Mouse (Mus musculus) brown adipose tissue, adult 24 weeks (tissue): Measurements from ENCODE around the gene G430095P16Rik. TPM values are rescaled to one million over a fixed set of nuclear protein-coding genes. Genes with fewer than 3 reads are reported as not detected.

ENCODE experiments used
- H3K27ac ChIP-seq: fragments of 200-500 bp; replicated peaks from 2 replicates; pipeline ENCODE4 v1.5.1; 2012; ENCODE audit warnings: low read depth, mild to moderate bottlenecking, low read length
- H3K4me1 ChIP-seq: fragments of 200-500 bp; 2 replicates; pipeline ENCODE4 v1.6.1; 2012; ENCODE audit warnings: low read length, mixed read lengths; ENCODE audit not compliant: control insufficient read depth, insufficient read depth, insufficient read length
- H3K4me3 ChIP-seq: fragments of 200-500 bp; 2 replicates; pipeline ENCODE4 v1.5.1; 2012; ENCODE audit warnings: low read depth, mild to moderate bottlenecking, low read length, moderate library complexity; ENCODE audit not compliant: insufficient read depth
- polyA plus RNA-seq: library from polyadenylated mRNA; stranded (reverse); fragments of >200 nt; gene quantifications from 2 replicates; pipeline ENCODE4 v1.2.4, GENCODE M21; 2012; ENCODE audit not compliant: missing spikeins, insufficient read depth, insufficient read length

Gene G430095P16Rik
- polyA plus RNA-seq, 1 experiment = 1.9 TPM

- H3K4me3 ChIP-seq = peak overlapping the region; percentile 11; the same call in 1 of the 2 replicates
- H3K27ac ChIP-seq = no peak overlapping the region
- H3K4me1 ChIP-seq = peaks cover 21% of the 10 kb centered on the region
These were observed 51.0 kb downstream of the G430095P16Rik start for GRCm38 (mm10) chr8:84773833-84774232.

DNA sequence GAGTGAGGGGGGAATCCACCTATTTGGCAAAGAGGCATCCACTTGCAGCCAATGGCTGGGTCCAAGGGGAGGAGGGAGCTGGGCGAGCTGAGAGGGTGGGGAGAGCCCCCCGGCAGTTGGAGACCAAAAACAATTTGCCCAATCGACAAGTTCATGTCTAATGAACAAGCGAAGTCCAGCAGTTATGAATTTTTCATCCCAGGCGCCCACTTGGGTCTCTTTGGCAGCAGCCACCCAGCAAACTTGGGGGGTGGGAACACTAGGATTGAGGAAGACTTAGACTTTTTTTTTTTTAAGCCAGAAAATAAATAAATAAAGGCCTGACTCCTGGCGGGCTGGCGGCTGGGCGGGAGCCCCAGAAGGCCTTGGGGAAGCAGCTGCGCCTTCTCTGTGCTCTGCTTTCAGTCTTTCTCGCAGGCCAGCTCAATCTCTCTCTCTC lies 51.7 kb downstream of the G430095P16Rik start:
- peaks cover 26% of the 10 kb centered on the region for H3K4me1 ChIP-seq
- H3K4me3 ChIP-seq = 0 out of 2 replicates have a peak overlapping the region, but pooled peaks have one; percentile 10
- H3K27ac ChIP-seq = peak overlapping the region; percentile 42

DNA sequence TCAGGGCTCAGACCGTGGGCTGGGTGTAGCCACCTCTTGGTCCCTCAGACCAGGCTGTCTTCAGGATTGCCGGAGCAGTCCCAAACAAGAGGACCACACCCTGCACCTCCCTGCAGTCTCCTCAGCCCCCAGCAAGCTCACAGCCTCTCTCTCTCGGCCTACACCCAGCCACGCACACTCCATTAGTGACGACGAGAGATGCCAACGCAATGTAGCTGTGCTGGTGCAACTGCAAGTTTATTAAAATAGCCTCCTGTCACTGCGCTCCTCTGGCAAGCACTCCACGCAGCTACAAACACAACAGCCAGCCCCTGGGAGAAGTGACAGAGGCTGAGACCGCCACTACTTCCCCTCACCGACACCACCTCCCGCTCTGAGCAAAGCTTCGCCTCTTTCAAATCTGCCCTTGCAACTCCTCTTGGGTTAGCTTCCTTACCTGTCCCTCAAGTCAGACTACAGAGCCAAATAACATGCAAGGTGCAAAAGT lies 52.3 kb downstream of the G430095P16Rik start:
- Histone ChIP-seq H3K4me3 (peak overlapping the region; percentile 12; the same call in 1 of the 2 replicates), H3K4me1 (peaks cover 30% of the 10 kb centered on the region), H3K27ac (peak overlapping the region; percentile 6)

- H3K27ac ChIP-seq = no peak overlapping the region
- H3K4me1 ChIP-seq = peaks cover 30% of the 10 kb centered on the region
- H3K4me3 ChIP-seq = 0 out of 2 replicates have a peak overlapping the region, but pooled peaks have one; percentile 12
These were observed 52.9 kb downstream of the G430095P16Rik start for GRCm38 (mm10) chr8:84775621-84776113.

Other genes with a start within 250 kb of the G430095P16Rik start
- gene Ier2, start 60.2 kb upstream of the G430095P16Rik start, polyA plus RNA-seq = 17.2 and 62.3 TPM in 2 replicates
- gene Trmt1, start 36.7 kb upstream of the G430095P16Rik start, polyA plus RNA-seq = 25.1 and 33.4 TPM in 2 replicates
- gene Nacc1, start 35.1 kb upstream of the G430095P16Rik start, polyA plus RNA-seq = 19.0 and 22.9 TPM in 2 replicates
- 2.9 and 3.1 TPM in 2 replicates for gene Lyl1, start 21.6 kb upstream of the G430095P16Rik start, polyA plus RNA-seq
- 74.6 and 78.4 TPM in 2 replicates for gene Nfix, start 77.3 kb downstream of the G430095P16Rik start, polyA plus RNA-seq
- gene Dand5, start 99.8 kb downstream of the G430095P16Rik start, polyA plus RNA-seq = 7.2 and 9.4 TPM in 2 replicates
- 32.2 and 37.2 TPM in 2 replicates for gene Gadd45gip1, start 108.5 kb downstream of the G430095P16Rik start, polyA plus RNA-seq
- 73.3 and 79.3 TPM in 2 replicates for gene Rad23a, start 117.7 kb downstream of the G430095P16Rik start, polyA plus RNA-seq
- gene Calr, start 123.9 kb downstream of the G430095P16Rik start, polyA plus RNA-seq = 211 and 306 TPM in 2 replicates
- 11.3 and 14.4 TPM in 2 replicates for gene Farsa, start 134.0 kb downstream of the G430095P16Rik start, polyA plus RNA-seq
- gene Syce2, start 149.1 kb downstream of the G430095P16Rik start, polyA plus RNA-seq = 3.3 and 3.6 TPM in 2 replicates
- gene Gcdh, start 170.9 kb downstream of the G430095P16Rik start, polyA plus RNA-seq = 53.8 and 76.8 TPM in 2 replicates
- not detected in 2 replicates for gene Klf1, start 178.9 kb downstream of the G430095P16Rik start, polyA plus RNA-seq
- 4.6 and 12.9 TPM in 2 replicates for gene Dnase2a, start 185.6 kb downstream of the G430095P16Rik start, polyA plus RNA-seq
- not detected in 2 replicates for gene Mast1, start 214.4 kb downstream of the G430095P16Rik start, polyA plus RNA-seq
- gene Rtbdn, start 224.0 kb downstream of the G430095P16Rik start, polyA plus RNA-seq = not detected in 2 replicates
- gene Gm49661, start 246.4 kb downstream of the G430095P16Rik start, polyA plus RNA-seq = not detected in 2 replicates
- gene Prdx2, start 246.6 kb downstream of the G430095P16Rik start, polyA plus RNA-seq = 387 and 425 TPM in 2 replicates
- 26.6 and 28.5 TPM in 2 replicates for gene Rnaseh2a, start 246.8 kb downstream of the G430095P16Rik start, polyA plus RNA-seq